Comparison of ENCODE assay signal across 16 mouse cellular contexts in the genomic region with DNA sequence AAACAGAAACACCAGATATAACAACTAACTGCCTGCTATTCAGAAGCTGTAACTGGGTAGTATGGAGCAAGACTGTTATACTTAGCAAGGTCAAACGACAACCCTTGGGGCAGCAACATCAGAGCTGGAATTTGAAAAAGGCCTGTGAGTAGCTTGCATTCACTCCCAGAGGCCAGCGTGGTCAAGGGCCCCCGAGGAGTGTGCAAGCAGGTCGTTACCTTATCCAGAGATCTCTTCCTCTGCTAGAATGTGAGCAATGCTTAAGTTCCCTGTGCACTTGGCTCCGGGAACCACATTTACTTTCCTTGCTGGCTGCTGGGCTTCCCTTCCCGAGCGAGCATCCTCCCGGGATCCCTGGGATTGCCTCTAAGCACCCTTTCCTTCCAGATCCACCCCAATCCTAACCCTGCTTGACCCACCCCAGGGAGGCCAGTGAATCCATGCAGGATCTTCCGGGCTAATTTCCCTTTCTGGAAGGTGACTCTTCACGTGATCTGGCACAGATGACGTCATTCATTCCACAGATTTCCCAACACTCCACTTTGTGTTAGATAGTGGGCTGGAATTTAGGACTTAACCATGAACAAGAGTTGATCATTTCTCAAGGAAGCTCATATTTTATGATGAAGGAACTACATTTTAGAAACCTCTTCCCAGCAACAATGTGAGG.
A peak's percentile ranks its signal among the peaks of the same experiment; 100 is the strongest.
DNase-seq lines count a peak whose midpoint lies in the region; ATAC-seq lines count a peak whose summit lies in the region.
"Had no signal": no experiment of that assay in that cellular context is flagged by ENCODE, and none has a peak within 500 bp of the region (broad histone marks: within the 10 kb centered on the region; RNA-seq: fewer than 3 reads in every experiment).

No protein-coding gene starts in this region.

- H3K27ac ChIP-seq in heart, embryonic 12.5 days (ENCODE audit: poor library complexity, severe bottlenecking) = no peak overlapping the region
- H3K27ac ChIP-seq: embryonic facial prominence, embryonic 12.5 days; kidney, postnatal 0 days; lung, embryonic 15.5 days had no signal

- DNase-seq in heart, adult 11 months = peak; percentile 92
- peak; percentile 52 for DNase-seq in NIH3T3 (ENCODE audit: low read depth)
- peak; percentile 2 for DNase-seq in adipocyte (ENCODE audit: low spot score)
- DNase-seq in lung, postnatal 10 days = peak; percentile 42
- DNase-seq in right cerebral cortex, adult 2 months (ENCODE audit: low spot score in 2 of 2) = no peak
- no peak for DNase-seq in T-cell, adult 2 months (ENCODE audit: low spot score)
- DNase-seq: cerebellum, adult 8-10 months; left cerebral cortex, postnatal 4 days; thymus, postnatal 36 days had no signal

- H3K4me2 ChIP-seq in heart, embryonic 12.5 days = no peak overlapping the region
- H3K4me2 ChIP-seq: embryonic facial prominence, embryonic 12.5 days; liver, embryonic 11.5 days; lung, embryonic 15.5 days; midbrain, embryonic 11.5 days had no signal

- peaks cover 9% of the 10 kb centered on the region for H3K4me1 ChIP-seq in heart, embryonic 12.5 days (replicated peaks)
- H3K4me1 ChIP-seq: embryonic facial prominence, embryonic 12.5 days had no signal

- no peaks in the 10 kb centered on the region for H3K36me3 ChIP-seq in heart, embryonic 12.5 days
- H3K36me3 ChIP-seq: embryonic facial prominence, embryonic 12.5 days; lung, embryonic 15.5 days had no signal

- no peak for ATAC-seq in heart, embryonic 12.5 days (ENCODE audit: insufficient number of reproducible peaks, low FRiP score)
- ATAC-seq: forebrain, embryonic 16.5 days had no signal

- no peak overlapping the region for H3K9ac ChIP-seq in heart, embryonic 12.5 days
- H3K9ac ChIP-seq: embryonic facial prominence, embryonic 12.5 days; lung, embryonic 15.5 days had no signal

- 0 out of 2 replicates have a peak, but pooled peaks cover 4% of the 10 kb centered on the region for H3K27me3 ChIP-seq in heart, embryonic 12.5 days (replicated peaks)
- H3K27me3 ChIP-seq: embryonic facial prominence, embryonic 12.5 days; lung, embryonic 15.5 days had no signal

- H3K9me3 ChIP-seq in heart, embryonic 12.5 days (replicated peaks) = no peaks in the 10 kb centered on the region
- H3K9me3 ChIP-seq: embryonic facial prominence, embryonic 12.5 days; lung, embryonic 15.5 days had no signal

- H3K4me3 ChIP-seq in heart, embryonic 12.5 days = no peak overlapping the region
- H3K4me3 ChIP-seq: embryonic facial prominence, embryonic 12.5 days; lung, embryonic 15.5 days had no signal

- WGBS in heart, embryonic 12.5 days = 41% methylated on average over 11 of the region's 11 CpGs

Comparison
In these comparisons a context has a peak if more than half of its experiments do, and no peak if none do; other contexts are left out.
1. DNase-seq: peak in heart, adult 11 months (single experiment), NIH3T3 (single experiment), adipocyte (single experiment) and lung, postnatal 10 days (single experiment); none in right cerebral cortex, adult 2 months (0 of 2) and T-cell, adult 2 months (single experiment).